Mouse (Mus musculus) thymus, postnatal 14 days (tissue): ENCODE results near the gene Epm2a.
A peak's percentile ranks its signal among the peaks of the same experiment; 100 is the strongest.

Source experiments
- DNase-seq: peaks from one replicate; pipeline ENCODE4 v3.0.0; 2021

The Epm2a gene

DNA sequence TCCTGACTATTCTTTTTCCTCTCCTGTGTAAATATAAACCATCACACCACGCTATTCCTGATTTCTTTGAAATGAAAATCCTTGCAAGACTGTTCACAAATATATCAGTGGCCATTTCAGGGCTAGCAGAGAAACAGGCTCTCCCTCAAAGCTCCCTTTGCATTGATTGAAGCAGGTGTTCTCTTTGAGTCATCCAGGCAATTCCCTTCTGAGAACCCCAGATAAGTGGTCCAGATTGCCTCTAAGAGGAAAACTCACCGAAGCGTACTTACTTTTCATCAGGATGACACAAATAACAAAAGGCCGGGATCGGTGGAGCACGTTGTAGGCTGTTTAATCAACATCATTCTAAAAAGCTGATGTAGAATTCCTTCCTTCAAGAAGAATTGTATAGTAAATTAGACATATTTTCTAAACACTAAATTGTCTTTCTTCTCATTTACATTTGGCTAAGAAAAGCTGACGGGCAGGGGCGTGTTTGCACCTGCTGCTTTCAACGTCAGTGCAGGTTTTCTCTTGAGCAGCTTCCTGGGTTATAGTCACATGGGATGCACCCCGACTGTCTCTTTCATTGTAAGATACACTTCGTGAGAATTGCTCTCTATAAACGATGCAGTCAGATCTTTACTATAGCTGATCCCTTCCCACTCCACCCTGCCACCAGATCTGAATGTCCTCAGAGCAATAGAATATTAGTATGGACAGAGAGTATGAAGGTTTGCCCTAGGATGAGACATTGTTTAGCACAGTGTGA lies 86.0 kb downstream of the Epm2a start:
- DNase-seq = no peak

DNA sequence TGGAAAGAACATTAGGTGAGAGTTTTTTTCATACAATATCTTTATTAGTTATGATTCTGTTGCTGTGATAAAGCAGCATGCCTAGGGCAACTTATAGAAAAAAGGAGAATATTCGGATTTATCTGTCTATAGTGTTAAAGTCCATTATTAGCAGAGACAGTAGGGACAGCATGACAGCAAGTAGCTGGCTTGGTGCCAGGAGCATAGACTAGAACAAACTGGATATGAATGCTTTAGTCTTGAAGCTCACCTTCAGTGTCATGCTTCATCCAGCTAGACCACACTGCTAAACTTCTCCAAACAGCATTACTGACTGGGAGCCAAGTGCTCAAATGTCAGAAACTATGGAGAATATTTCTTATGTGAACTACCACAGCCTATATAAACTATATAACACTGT lies 93.8 kb downstream of the Epm2a start:
- no peak for DNase-seq

DNA sequence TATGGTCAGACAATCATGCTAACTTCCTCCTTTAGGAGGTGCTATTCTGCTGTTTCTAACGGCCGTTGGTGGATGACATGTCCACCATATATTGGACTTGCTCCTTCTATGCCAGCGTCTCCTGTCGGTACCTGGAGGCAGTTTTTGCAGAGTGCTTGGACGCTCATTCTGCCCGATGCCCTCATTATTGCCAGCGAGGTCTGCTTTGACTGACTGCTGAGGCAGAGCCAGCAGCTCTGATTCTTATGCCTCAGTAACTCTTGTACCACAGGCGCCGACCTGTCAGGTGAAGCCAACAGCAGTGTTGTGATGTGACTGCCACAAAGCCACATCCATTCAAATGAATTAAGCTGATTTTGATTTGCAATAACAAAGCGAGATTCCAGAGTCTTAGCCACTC lies 95.3 kb downstream of the Epm2a start:
- no peak for DNase-seq

DNA sequence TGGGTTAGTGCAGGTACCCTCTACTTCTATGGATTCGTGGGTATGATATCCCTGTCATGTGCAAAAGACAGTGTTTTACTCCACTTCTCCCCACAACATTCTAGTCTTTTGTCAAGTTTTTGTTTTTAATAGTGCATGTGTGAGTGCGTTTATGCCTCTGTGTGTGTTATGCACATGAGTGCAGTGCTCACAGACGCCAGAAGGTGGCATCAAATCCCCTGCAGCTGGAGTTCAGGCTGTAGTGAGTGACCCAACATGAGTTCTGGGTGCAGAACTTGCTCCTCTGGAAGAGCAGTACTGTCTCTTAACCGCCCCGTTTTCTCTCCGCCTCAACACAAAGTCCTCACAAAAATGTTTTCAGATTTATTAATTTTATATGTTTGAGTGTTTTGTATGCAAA lies 96.1 kb downstream of the Epm2a start:
- no peak for DNase-seq

DNA sequence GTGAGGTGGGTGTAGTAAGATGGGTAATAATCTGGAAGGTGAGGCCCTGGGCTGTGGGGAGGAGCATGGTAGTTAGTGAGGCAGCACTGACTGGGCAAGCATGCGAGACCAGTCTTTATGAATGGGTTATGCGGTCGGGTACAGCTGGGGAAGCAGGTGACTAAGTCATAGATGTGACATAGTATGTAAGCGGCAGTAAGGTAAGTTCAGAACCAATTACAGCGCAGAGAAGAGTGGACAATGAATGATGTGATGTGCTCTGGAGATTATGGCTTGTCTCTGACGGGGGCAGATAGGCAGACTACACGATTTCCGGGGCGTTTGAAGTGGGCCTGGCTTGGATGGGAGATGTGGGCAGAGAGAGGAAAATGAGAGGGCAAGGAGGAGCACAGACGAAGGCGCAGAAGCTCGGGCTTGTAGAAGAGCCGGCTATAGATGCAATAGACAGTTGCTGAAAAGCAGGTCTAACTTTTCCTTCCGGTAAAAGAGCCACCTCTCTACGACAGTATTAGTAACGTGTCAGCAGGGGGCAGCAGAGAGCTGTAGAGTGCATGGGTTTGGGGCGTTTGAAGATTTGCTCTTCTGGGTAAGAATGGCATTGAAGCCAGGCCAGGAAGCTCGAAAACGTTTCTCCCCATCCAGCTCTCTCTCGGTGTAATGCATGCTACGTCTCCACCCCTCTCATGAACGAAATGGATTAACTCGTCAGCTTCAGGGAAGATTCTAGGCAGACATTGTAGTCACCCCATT lies 106.5 kb downstream of the Epm2a start:
- peak; percentile 79 for DNase-seq

DNA sequence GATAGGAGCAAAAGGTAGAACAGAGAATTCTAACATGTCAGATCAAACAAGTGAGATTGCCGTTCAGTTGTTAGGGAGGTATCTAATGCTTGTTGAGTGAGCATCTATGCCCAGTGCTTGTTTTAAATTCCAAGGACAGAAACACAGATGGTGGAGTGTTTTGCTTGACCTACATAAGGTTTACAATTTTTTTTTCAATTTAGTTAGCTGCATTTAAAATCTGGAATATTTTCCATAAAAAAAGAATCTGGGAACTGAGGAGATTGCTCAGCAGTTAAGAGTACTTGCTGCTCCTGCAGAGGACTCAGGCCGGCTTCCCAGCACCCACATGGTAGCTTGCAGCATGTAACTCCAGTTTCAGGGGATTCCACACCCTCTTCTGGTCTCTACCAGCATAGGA lies 109.3 kb downstream of the Epm2a start:
- DNase-seq = no peak

DNA sequence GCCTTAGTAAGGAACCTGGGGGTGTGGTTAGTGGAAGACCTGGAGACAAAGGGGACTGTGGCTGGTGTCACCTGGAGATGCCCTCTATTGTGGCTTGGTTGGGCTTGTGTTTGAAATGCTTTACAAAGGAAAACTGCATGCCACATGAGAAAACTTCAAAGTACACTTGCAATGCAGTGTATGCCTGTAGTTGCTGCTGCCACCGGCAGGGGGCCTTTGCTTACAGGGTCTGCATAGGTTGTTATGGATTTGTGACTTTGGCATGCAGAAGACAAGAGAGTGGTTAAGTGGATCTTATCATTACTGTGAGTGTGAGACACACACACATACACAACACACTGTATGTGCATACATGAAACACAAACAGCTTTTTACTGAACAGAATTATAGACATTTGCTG lies 114.2 kb downstream of the Epm2a start:
- peak; percentile 50 for DNase-seq

DNA sequence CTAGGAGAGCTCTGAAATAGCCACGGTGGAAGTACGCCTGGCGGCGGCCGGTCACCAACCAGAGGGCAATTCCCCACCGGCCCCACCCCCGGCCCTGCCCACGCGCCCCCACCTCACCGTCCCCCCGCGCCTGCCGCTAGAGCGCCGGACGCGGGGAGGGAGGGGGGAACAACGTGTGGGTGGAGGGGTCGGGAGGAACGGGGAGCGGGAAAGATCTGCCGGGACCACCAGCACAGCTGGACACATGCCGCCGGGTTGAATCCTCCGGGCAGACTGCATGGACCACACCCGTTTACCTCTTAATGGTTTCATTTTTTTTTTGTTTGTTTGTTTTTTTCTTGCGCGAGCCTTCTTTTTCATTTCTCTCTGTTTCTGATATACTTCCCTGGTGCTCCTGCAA lies 148.8 kb downstream of the Epm2a start:
- DNase-seq = peak; percentile 68
